ENCODE assay signal across 8 mouse cellular contexts in the genomic region with DNA sequence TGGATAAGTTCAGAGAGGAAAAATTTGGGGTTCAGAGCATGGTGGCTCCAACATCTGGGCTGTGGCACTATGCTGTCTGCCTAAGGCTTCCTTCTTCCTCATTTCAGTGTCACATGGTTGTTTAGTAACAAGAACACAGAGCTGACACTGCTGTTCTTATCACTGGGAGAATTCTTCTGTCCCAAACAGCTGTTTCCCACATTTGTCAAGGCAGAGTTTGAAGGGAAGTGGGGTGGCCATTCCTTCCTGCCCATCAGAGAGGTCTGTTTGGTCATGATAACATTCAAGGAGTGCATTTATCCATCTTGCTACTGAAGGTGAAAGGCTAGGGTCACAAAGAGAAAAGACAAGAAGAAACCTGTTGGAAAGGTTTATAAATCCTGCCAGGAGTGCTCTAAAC.
A peak's percentile ranks its signal among the peaks of the same experiment; 100 is the strongest.
DNase-seq lines count a peak whose midpoint lies in the region; ATAC-seq lines count a peak whose summit lies in the region.

No protein-coding gene starts in this region.

- no peaks in the 10 kb centered on the region for H3K27me3 ChIP-seq in midbrain, embryonic 15.5 days (replicated peaks)

- peak; percentile 23 for DNase-seq in adrenal gland, adult 2 months
- DNase-seq in adrenal gland, postnatal 25 days = no peak
- DNase-seq in kidney, adult 9 months = peak; percentile 73
- peak; percentile 67 for DNase-seq in lung, postnatal 25 days (ENCODE audit: low spot score)
- DNase-seq in left cerebral cortex, postnatal 25 days (ENCODE audit: low spot score in 2 of 2) = no peak
- no peak for DNase-seq in cerebellum, adult 9-10 months

- intact Hi-C loops in left cerebral cortex, postnatal 25 days (cut with DNase I) = no loop called here

- H3K4me2 ChIP-seq in midbrain, embryonic 15.5 days = no peak overlapping the region

- no peaks in the 10 kb centered on the region for H3K4me1 ChIP-seq in midbrain, embryonic 15.5 days

- H3K27ac ChIP-seq in midbrain, embryonic 15.5 days = no peak overlapping the region

- no peaks in the 10 kb centered on the region for H3K36me3 ChIP-seq in midbrain, embryonic 15.5 days (replicated peaks)

- H3K9ac ChIP-seq in midbrain, embryonic 15.5 days = no peak overlapping the region

- H3K4me3 ChIP-seq in midbrain, embryonic 15.5 days = no peak overlapping the region

- H3K9me3 ChIP-seq in midbrain, embryonic 15.5 days = no peaks in the 10 kb centered on the region

- peak; percentile 73 for ATAC-seq in granulocyte monocyte progenitor cell, adult 5-6 weeks (replicated peaks; ENCODE audit: poor library complexity, severe bottlenecking)
- no peak for ATAC-seq in midbrain, embryonic 15.5 days (replicated peaks)

Comparison
In these comparisons a context has a peak if more than half of its experiments do, and no peak if none do; other contexts are left out.
1. DNase-seq: peak in adrenal gland, adult 2 months (single experiment), kidney, adult 9 months (single experiment) and lung, postnatal 25 days (single experiment); none in adrenal gland, postnatal 25 days (single experiment), left cerebral cortex, postnatal 25 days (0 of 2) and cerebellum, adult 9-10 months (single experiment).